Mouse (Mus musculus) CD4-positive helper T cell, adult 2 months (primary cell): Measurements from ENCODE around the gene Mpeg1.

ENCODE experiments used
- DNase-seq: peaks from one replicate; pipeline ENCODE4 v3.0.0-alpha.2; 2012; ENCODE audit warnings: low read depth, missing footprints, low spot score

Mpeg1 gene

DNA sequence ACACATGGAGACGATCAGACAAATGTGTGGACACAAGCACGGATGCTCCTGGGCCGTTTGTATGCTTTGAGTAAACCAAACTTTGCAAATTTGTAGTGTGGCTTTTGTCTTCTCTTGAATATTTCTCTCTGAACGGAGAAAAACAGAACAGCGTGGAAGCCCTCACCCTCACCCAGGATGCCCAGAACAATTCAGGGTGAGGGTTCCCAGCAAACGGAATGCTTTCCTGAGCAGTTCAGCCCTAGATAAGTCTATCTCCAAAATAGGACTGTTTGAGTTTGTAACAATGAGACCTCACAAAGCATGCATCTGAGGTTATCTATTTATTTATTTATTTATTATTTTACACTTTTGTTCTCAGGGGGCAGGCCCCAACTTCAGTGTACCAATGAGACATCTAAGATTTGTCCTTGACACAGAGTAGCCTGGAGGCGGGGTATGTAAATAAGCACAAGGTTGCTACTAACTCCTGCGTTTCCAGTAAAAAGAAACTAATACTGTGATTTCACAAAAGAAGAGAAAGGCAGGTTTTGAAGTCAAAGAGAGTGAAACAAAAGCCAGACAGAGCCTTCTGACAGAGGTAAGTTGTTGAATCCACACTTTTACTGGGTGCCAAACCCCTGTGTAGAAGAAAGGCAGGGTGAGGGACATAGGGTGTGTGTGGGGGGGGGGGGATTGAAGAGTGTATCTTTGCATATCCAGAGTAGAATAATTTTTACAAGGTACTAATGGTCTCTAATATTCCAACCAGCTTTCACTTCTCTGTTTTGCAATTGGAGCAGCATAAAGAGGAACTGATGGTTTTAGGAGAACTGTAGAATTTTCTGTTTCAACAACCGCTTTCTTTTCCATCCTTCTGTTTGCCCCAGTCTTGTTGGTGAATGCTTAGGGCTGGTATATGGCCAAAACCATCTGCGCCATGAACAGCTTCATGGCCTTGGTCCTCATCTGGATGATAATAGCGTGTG lies at the start of gene Mpeg1:
Gene Mpeg1 (plus strand): TSS at position 498 of the 968 bp plus-strand sequence.
- DNase-seq = no peak

DNA sequence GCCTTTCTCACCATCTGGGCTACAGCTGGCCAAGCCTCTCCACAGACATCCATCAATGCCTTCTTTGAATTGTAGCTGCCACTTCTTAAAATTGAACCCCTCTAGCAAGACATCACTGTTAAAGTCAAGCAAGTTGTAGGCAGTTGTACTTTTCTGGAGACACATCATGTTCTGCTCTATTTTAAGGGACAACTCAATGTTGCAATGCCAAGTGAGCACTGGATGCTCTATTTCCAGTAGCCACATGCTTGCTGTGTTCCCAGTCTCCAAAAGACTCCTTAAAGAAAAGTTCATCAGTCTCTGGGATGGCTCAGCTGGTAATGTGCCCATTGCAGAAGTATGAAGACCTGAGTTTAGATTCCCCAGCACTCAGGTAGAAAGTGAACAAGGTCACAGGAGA lies 46.8 kb upstream of the Mpeg1 start:
- DNase-seq = no peak

DNA sequence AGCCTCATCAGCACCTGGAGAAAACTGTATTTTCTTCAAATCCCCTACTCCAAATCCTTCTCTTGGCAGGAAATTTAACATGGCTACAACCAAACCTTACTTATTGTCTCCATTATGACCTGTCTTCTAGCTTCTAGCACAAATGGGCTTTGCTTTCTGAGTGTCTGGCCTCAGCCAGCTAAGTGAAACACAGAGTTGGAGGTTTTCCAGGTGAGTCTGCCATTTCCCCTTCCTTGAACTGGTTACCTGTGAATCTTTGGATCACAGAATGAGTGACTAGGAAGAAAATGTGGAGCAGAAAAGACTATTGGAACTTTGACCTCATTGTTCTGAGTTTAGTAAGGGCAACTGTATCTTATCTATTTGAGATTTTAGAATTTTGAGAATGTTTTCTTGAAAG lies 43.2 kb upstream of the Mpeg1 start, which contains the start of gene Olfr1441:
Gene Olfr1441 (plus strand): TSS at position 73 of the 400 bp plus-strand sequence.
- DNase-seq = no peak

DNA sequence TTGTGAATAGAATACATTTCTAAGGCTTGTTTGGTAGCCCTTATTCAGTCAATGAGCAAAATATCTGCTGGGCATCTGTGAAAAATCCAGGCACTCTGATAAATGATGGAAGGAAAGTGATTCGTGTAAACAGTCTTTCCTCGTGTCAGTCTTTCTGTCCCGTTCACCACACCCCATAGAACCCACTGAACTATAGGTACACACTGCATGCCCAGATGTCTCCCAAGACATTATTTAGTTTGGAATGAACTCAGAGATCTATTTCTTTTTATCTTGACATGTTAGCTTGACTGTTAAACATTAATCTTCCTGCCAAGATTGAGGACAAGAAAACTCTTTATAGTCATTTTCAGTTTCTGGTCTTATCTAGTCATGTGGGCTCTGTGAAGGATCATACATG lies 42.3 kb upstream of the Mpeg1 start:
- no peak for DNase-seq

DNA sequence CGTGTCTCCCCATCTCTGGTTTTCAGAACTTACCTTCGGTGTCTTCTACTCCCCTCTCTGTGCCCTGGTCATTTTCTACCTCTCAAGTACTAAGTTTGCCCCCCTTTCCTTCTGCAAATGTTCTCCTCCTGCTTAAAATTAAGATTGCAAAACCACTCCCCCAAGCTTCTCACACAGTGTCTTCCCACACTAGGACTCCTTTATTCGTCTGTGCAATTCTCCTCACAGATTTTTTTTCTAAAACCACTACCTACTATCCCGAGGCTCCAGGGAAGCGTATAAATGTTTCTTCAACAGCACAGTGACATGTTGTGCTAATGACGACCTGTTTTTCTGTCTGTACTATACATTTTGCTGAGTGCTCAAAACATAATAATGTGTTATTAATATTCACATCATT lies 40.0 kb upstream of the Mpeg1 start:
- no peak for DNase-seq

DNA sequence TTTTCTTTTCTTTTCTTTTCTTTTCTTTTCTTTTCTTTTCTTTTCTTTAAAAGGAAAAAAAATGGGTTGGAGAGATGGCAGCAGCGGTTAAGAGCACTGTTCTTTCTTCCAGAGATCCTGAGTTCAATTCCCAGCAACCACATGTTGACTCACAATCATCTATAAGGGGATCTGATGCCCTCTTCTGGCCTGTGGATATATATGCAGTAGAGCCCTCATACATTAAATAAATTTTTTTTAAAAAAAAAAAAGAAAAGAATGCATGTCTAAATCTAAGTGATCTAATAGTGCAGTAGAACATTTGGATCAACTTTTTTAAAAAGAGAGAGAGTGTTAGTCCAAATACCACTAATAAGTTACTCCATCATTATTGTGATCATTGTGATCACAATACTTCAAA lies 38.9 kb upstream of the Mpeg1 start:
- DNase-seq = no peak

DNA sequence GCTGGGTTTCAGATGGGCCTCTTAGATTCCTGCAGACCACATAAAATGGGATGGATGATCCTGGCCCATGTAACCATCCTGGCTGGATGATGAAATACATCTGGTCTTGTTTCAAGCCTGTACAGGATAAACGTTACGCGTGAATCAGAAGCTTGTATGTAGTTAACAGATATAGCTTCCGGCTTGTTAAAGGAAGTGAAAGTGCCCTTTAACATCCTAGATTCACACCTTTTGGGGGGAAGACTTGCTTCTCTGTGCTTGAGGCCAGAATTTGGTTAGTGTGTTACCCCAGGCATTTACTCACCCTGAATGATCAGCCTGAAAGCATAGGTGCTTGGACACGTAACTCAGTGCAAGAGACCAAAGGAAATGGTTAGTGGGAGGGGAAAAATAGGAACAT lies 33.5 kb upstream of the Mpeg1 start:
- no peak for DNase-seq

DNA sequence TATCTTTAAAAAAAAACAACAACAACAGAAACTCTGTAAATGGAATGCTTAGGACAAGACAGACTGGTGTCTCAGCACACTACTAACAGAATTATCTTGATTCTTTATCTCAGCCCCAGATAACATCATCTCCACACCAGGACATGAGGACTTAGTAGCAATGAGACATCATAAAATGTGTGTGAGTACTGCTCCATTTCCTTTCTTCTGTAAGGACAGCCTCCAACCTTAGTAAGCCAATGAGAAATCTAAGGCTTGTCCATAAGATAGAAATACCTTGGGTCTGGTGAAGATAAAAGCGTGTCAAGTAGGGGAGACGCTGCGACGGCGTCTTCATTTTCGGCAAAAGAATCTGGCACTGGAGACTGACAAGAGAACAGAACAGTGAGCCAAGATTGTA lies 33.0 kb upstream of the Mpeg1 start, which contains the start of gene Pfpl:
Gene Pfpl (plus strand): TSS at position 301 of the 400 bp plus-strand sequence.
- no peak for DNase-seq

DNA sequence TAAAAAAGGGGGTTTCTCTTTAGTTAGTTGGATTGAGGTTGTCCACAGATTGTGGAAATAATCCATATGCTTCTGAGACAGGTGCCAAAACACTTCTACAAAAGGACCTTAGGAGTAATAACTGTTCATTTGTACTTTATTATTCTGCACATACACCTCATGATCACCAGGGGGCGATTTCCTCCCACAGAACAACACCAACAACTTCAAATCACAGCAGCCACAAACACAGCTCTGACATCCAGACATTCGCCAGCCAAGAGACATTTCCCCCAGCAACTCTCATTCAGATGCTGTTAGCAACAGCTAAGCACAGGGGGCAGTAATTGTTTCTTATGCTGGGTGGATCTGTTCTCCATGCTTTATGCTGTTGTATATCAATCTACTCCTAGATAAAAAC lies 27.5 kb upstream of the Mpeg1 start:
- peak; percentile 29 for DNase-seq

DNA sequence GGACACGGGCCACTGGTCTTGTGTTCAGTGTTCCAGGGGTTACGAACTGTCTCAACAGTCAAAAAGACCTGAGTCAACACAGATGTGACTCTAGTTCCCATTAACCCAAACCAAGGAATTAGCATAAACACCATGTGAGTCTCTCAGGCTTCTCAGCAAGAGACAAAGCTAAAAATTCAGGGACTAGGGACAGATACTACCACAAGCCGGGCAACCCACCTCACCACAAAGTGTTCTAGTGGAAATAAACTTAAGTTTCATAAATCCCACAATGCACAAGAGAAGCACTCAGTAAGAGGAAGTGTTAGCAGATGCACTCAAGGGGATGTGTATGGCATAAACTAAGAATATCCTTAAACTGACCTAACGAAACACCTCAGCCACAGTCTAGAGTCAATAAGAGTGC lies 25.6 kb upstream of the Mpeg1 start:
- DNase-seq = no peak

DNA sequence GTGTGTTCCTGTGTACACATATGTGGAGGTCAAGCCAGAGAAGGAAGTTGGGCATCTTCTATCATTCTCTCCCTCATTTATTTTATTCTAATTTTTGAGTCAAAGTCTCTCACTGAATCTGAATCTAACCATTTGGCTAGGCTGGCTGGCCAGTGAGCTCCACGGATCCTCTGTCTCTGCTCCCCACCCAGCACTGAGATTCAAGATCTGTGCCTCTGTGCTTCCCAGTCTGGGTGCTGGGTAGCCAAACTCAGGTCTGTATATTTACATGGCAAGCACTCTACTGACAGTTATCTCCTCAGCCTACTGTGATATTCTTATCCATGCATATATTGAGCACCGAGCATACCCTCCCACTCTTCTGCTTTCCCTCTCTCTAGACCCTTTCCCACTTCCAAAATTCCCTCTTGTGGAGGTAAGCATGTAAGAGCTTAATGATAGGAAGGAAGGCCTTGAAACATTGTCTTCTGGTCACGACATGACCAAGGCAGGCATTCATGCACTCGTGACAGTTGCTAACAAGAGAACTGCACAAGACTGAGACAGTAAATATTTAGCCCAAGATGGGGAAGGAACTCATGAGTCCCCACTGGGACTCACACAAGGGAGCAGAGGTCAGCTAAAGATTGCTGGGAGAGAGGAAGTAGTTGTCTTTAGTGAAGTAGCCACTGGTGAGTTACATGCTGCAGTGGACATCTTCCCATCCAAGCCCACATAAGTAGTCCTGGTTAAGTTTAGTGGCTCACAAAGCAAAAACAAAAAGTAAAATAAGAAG lies 24.6 kb upstream of the Mpeg1 start:
- no peak for DNase-seq

DNA sequence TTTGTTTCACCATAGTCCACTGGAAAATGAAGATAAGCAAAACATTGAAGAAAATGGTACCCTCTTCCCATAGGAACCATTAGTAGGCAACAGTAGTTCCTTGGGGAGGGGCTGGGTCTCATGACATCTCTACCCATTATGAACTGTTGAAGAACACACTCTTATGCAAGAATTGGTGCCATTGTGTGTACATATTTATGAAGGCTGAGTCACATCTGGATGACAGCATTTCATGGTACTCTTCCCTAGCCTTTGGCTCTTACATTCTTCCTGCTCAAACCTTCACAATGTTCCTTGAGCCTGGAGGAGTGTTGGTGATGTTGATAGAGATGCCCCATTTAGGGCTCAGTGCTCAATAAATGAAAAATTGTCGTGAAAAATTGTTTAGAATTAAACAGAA lies 21.0 kb upstream of the Mpeg1 start:
- DNase-seq = no peak

DNA sequence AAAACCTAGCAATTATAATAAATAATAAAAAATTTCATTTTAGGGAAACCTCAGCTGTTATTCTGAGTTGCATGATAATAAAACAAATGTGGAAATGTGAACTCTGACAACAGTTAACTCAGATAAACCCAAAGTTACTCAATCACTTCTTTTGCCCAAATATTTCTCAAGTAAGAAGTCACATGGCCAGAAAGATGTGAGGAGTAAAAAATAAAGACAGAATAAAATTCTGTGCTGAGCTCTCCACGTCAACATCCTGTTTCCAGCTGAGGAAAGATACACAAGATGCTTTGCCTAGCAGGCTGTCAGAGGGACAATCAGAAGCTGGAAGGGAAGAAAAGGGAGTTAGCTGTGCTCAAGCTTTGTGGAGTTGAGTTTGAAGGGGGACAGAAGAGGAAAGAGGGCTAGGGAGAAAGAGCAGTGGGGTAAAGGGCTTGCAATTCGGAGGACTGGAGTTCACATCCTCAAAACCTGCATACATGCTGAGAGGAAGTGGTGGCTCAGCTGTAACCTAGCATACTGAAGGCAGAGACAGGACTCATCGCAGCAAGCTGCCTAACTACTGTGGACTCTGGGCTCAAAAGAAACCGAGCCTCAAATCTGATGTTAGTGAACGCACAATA lies 20.4 kb upstream of the Mpeg1 start:
- no peak for DNase-seq

DNA sequence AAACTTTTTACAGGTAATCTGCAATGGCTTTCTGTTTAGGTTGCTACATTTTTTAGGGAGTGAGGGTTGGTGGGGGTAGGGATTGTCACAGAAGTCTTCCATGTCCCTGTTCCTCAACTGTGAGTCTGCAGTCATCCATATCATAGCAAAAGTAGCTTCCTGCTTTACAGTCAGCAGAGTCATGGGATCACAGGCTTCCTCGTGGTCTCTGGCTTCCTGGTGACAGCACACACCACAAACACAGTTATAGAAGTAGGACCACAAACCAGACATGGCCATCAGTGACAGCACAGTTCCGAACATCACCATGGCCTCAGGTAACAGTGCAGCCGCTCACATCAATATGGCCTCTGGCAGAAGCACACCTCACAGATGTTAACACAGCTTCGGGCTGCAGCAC lies 18.0 kb upstream of the Mpeg1 start:
- no peak for DNase-seq

DNA sequence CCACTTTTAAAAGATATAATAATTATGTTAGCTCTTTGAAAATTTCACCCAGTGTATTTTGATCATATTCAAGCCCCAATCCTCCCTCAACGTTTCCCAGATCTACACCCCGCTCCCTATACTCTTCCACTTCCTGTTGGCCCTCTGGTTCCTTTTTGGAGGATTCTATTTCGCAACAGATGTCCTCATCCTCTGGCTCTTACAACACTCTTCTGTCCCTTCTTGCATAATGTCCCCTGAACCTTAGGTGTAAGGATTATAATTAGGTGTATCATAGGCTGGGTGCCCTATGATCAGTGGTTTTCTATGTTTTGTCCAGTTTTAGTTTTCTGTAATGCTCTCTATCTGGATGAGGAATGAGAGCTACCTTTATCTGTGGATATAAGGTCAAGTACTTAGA lies 15.6 kb upstream of the Mpeg1 start:
- DNase-seq = no peak

DNA sequence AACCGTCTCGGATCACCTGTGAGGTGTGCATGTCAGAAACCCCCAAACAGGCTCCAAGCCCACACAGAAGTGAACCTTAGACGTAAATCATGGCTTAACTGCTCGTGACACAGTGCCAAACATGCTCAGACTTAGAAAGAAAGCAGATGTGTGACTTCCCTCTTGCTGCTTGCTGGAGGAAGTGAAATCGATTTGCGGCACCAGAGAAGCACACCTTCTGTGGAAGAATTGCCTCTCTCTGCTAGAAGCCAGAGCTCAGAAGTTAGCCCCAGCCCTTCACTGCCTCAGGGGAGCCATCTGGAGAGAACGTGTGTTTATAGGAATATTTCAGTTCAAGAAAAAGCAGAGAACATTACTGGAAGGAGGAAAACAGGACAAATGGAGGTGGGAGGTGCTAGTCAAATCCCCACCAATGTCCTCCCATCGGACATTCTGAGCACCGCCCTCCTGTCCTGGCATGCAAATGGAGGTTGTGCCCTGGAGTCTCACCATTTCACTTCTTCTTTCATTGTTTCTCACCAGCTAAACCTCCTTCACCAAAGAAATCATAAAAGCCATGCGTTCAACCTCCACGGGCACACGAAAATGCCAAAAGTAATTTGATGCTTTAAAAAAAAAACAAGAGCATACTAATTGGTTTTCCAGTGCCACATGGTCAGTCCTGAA lies 3.0 kb upstream of the Mpeg1 start:
- no peak for DNase-seq

DNA sequence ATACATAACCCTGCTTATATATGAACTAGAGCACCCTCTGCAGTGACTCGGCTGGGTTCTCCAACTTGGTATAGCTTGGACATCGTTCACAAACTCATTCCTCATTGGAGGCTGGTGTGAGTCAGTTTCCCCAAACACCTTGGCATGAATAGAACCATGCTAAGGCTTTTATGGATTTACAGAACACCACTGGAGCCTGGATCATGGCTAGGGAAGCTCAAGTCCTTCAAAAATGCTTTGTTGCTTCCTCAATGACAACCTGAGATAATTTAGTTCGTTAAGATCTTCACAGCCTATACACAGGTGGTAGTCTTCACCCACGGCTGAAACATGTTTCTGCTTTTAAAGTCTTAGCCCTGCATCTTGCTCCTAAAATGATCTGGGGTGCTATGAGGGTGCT lies 1.1 kb upstream of the Mpeg1 start:
- no peak for DNase-seq

DNA sequence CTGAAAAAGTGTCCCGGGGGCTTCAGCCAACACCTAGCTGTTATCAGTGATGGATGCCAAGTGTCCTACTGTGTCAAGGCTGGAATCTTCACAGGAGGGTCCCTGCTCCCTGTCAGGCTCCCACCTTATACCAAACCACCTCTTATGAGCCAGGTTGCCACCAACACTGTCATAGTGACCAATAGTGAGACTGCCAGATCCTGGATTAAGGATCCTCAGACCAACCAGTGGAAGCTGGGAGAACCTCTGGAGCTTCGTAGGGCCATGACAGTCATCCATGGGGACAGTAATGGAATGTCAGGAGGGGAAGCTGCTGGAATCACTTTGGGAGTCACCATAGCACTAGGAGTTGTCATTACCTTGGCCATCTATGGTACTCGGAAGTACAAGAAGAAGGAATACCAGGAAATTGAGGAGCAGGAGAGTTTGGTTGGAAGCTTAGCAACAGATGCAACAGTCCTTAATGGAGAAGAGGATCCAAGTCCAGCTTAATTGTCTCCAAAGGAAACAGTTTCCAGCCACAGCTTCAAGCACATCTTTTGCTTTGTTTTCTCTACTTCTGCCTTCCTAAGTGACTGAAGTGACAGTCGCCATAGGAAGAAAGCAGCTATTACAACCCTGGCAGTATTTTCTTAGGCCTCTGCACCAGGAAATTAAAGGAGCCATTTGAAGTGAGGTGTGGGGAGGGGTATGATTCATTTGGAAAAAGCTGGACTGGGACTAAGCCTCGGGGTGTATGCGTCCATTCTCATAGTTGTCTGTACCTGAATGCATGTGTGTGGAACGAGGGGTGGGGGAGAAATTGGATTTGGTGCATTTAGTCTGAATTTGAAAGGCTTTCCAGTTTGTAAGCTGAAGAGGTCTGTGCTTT lies 2.5 kb downstream of the Mpeg1 start:
- DNase-seq = no peak

DNA sequence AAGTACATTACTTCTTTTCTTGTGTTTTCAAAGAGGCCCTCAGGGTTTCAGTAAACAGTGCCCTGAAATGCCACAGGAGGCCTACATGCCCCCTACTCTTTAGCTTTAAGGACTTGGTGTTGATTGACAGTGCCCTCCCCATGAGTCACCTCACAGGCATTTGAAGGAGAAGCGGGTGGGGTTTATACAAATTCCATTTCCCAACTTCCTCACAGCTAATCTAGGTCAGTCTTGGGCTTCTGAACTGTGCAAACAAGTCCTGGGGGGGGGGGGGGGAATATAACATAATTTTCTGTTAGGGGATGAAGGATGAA lies 3.1 kb downstream of the Mpeg1 start:
- DNase-seq = no peak

DNA sequence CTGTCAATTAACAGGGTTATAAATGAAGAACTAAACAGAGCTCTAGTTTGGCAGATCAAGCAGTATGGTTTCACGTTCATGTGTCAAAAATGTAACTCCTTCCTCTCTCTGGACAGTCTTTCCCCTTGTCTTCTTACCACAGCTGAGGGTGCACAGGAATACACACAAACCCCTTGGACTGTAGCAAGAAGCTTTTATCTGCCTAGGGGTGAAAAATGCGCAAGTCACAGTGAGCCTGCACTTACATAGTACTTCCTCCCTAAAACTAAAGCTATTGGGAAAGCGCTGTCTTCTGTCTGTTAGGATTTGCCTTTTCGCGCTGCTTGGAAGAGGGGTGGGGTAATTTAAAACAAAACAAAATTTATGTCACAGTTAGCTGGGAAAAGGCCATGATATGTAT lies 3.5 kb downstream of the Mpeg1 start:
- DNase-seq = no peak

DNA sequence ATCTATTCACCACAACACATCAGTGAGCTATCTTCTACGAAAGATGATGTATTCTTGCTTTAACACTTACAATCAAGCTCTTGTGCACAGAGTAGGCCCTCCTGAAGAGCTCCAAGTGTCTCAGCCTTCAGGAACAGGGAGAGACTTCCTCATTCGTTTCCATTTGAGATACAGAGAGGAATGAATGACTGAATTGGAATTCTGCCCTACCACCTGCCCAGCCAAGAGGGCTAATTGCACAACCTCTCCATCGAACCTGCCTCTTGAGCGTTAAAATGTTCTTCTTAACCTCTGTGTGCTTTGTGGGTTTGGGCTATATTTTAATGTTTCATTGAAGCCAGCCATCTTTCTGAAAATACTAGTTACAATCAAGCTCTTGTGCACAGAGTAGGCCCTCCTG lies 4.1 kb downstream of the Mpeg1 start:
- DNase-seq = no peak
